Mouse (Mus musculus): Measurements from ENCODE around the gene Zdhhc18. TPM values are rescaled to one million over a fixed set of nuclear protein-coding genes. Genes with fewer than 3 reads are reported as not detected.

Zdhhc18 gene
- polyA plus RNA-seq, 1 experiment: 31.3 TPM

DNA sequence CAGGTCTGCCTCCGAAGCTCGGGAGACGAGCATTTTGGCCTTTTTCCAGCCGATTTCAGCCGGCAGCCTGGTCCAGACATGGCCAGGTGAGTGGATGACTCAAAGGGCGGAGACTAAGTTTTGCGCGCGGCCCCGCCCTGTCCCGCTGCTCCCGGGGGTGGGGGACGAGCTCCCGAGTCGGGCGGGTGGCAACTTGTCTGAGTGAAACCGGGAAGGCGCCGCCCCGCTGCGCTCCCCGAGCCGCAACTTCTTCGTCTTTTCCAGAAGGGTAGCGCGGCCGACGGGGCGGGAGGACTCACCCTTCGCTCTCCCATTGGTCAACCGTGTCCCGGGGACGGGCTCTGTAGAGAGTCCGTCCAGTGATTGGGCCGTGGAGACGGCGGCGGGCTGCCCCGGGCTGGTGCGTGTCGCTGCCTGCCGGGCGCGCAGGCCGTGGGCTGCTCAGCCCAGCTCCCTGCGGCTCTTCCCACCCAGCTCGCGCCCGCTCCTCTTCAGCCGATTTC is 50.3 kb downstream of the Zdhhc18 start:
- peak overlapping the region; percentile 73 for H3K27ac ChIP-seq (ENCODE audit: insufficient read depth, low read length)
- peak overlapping the region; percentile 44 for H3K4me3 ChIP-seq (ENCODE audit: insufficient read depth, low read length)
- TF ChIP-seq POLR2A (IDR thresholded peaks at IDR 0.05; ENCODE audit: low read depth, low read length) (peak; percentile 57), CTCF (IDR thresholded peaks at IDR 0.05; ENCODE audit: borderline replicate concordance, insufficient read depth, low read length) (no peak)

DNA sequence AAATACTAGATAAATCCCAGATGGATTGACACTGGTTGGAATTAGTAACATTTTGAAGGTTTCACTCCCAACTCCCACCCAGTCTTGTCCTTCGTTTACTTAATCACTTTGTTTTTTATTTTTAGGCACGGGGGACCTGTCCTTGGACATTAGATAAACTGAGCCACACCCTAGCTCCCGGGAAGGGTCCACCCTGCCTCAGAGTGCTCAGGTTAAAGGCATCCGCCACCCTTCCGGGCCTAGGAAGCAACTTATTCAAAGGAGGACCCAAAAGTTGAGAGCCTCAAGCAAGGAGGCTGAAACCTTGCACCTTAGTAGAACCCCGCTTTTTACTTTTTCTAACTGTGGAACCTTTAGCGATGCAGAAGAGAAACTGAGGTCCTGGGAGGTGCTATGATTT is 50.8 kb downstream of the Zdhhc18 start:
- Histone ChIP-seq H3K27ac (ENCODE audit: insufficient read depth, low read length) (peak overlapping the region; percentile 73), H3K4me3 (ENCODE audit: insufficient read depth, low read length) (peak overlapping the region; percentile 44), H3K4me1 (ENCODE audit: control insufficient read depth, insufficient read depth, low read length) (peaks cover 7% of the 10 kb centered on the region; the same call in 1 of the 2 replicates)
- no peak for TF ChIP-seq CTCF (IDR thresholded peaks at IDR 0.05; ENCODE audit: borderline replicate concordance, insufficient read depth, low read length)
- TF ChIP-seq POLR2A (IDR thresholded peaks at IDR 0.05; ENCODE audit: low read depth, low read length): no peak

More for the DNA sequence above, 50.3 kb downstream of the Zdhhc18 start:
- H3K4me1 ChIP-seq (ENCODE audit: control insufficient read depth, insufficient read depth, low read length): peaks cover 7% of the 10 kb centered on the region; the same call in 1 of the 2 replicates

DNA sequence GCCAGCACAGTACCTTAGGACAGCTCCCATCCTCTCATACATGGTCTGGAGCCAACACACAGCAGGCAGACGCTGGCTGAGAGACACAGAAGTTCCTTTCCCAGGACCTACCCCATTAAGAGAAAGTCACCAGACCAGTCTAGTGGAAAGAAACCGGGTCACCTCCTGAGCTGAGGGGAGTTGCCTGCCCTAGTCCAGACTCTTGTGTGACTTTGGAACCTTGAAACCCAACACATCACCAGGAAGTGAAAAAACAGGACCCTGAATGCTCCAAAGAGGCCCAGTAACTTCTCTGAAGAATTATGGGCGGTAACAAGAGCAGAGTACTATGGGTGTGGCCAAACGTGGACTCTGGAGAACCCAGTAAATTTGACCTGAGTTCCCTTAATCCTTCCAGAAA is 51.3 kb downstream of the Zdhhc18 start:
- H3K4me1 ChIP-seq (ENCODE audit: control insufficient read depth, insufficient read depth, low read length): peaks cover 7% of the 10 kb centered on the region; the same call in 1 of the 2 replicates
- TF ChIP-seq CTCF (IDR thresholded peaks at IDR 0.05; ENCODE audit: borderline replicate concordance, insufficient read depth, low read length) (no peak), POLR2A (IDR thresholded peaks at IDR 0.05; ENCODE audit: low read depth, low read length) (no peak)
- no peak overlapping the region for H3K27ac ChIP-seq (ENCODE audit: insufficient read depth, low read length)
- H3K4me3 ChIP-seq (ENCODE audit: insufficient read depth, low read length): no peak overlapping the region

DNA sequence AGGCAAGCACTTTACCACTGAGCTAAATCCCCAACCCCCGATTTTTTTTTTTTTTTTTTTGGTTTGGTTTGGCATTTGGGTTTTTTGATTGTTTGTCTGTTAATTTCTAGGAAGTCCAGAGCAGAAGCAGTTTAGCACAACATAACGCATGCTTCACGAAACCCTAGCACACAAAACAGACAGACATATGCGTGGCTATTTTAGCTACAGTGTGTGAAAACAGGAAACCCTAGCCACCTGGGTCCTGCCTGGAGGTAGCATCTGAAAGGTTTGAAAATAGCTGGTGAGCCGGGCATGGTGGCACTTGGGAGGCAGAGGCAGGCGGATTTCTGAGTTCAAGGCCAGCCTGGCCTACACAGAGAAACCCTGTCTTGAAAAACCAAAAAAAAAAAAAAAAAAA is 53.9 kb downstream of the Zdhhc18 start:
- Histone ChIP-seq H3K4me1 (ENCODE audit: control insufficient read depth, insufficient read depth, low read length) (peaks cover 9% of the 10 kb centered on the region), H3K27ac (ENCODE audit: insufficient read depth, low read length) (peak overlapping the region; percentile 86), H3K4me3 (ENCODE audit: insufficient read depth, low read length) (no peak overlapping the region)
- no peak for TF ChIP-seq CTCF (IDR thresholded peaks at IDR 0.05; ENCODE audit: borderline replicate concordance, insufficient read depth, low read length)

DNA sequence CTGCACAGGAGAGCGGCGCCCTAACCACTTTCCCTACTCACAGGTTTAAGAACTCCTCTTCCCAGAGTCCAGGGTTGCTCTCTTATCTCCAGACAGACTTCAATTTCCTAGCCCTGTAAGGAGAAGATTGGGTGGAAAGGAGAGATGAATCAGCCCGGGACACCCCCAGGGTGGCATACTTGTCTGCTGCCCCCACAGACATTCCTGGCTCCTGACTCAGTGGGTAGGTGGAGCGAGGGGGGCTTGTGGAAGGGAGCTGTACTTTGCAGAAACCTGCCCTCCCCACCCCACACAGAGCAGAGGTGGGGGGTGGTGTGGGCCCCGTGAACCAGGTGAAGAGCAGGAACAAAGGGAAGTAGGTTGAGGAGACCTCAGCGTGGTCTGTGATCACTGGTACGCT is 54.4 kb downstream of the Zdhhc18 start:
- Histone ChIP-seq H3K4me3 (ENCODE audit: insufficient read depth, low read length) (no peak overlapping the region), H3K27ac (ENCODE audit: insufficient read depth, low read length) (peak overlapping the region; percentile 86), H3K4me1 (ENCODE audit: control insufficient read depth, insufficient read depth, low read length) (peaks cover 9% of the 10 kb centered on the region)
- TF ChIP-seq CTCF (IDR thresholded peaks at IDR 0.05; ENCODE audit: borderline replicate concordance, insufficient read depth, low read length) (no peak), POLR2A (IDR thresholded peaks at IDR 0.05; ENCODE audit: low read depth, low read length) (no peak)

DNA sequence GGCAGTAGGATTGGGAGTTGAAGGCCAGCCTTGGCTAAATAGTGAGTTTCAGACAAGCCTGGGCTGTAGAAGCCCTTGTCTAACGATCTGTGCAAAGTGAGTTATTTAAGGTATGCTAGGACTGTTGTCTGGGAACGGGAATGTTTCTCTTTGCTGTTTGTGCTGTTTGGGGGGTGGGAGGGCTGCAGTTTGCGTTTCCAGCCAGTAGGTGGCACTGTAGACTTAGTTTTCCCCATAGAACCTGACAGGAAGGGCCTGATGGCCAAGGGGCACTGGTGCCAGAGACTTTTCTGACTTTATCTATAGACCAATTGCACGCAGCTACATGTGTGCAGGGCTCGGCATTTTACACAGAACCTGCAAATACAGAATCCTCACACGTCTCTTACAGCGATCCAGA is 57.4 kb downstream of the Zdhhc18 start:
- TF ChIP-seq CTCF (IDR thresholded peaks at IDR 0.05; ENCODE audit: borderline replicate concordance, insufficient read depth, low read length) (peak; percentile 89), POLR2A (IDR thresholded peaks at IDR 0.05; ENCODE audit: low read depth, low read length) (no peak)
- H3K27ac ChIP-seq (ENCODE audit: insufficient read depth, low read length): no peak overlapping the region
- H3K4me3 ChIP-seq (ENCODE audit: insufficient read depth, low read length): no peak overlapping the region
- H3K4me1 ChIP-seq (ENCODE audit: control insufficient read depth, insufficient read depth, low read length): peaks cover 2% of the 10 kb centered on the region; the same call in 1 of the 2 replicates

DNA sequence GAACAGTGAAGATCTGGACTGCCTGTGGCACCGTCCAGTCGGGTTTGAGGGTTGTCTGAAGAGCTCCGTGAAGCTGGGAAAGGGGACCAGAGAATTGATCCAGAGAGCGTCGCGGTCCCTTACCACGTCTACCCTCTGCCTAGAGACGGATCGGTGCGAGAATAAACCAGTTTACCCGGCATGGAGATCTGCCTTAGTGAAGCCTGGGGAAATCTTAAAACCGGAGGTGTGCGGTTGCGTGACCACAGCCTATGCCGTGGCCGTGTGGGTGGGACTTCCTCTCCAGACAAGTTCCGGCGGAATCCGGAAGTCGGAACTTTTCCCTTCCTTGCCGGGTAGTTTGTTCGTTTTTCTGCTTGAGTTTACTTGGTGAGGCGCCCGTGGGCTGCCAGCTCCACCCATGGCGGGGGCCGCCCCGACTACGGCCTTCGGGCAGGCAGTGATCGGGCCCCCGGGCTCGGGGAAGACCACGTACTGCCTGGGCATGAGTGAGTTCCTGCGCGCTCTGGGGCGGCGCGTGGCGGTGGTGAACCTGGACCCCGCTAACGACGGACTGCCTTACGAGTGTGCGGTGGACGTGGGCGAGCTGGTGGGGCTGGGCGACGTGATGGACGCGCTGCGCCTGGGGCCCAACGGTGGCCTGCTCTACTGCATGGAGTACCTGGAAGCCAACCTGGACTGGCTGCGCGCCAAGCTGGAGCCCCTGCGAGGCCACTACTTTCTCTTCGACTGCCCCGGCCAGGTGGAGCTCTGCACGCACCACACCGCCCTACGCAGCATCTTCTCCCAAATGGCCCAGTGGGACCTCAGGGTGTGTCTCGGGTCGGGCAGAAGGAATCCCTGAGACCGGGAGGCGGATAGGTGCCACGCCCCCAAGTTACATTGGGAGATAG is 65.6 kb downstream of the Zdhhc18 start, which contains the start of gene Gpn2:
Gpn2 (plus strand) TSS at position 304 of the 893 bp plus-strand sequence.
- TF ChIP-seq POLR2A (IDR thresholded peaks at IDR 0.05; ENCODE audit: low read depth, low read length) (peak; percentile 92), CTCF (IDR thresholded peaks at IDR 0.05; ENCODE audit: borderline replicate concordance, insufficient read depth, low read length) (no peak)
- Histone ChIP-seq H3K4me1 (ENCODE audit: control insufficient read depth, insufficient read depth, low read length) (no peaks in the 10 kb centered on the region; the same call in 1 of the 2 replicates), H3K4me3 (ENCODE audit: insufficient read depth, low read length) (peak within 1 kb of the TSS; percentile 63), H3K27ac (ENCODE audit: insufficient read depth, low read length) (peak within 1 kb of the TSS; percentile 62)

DNA sequence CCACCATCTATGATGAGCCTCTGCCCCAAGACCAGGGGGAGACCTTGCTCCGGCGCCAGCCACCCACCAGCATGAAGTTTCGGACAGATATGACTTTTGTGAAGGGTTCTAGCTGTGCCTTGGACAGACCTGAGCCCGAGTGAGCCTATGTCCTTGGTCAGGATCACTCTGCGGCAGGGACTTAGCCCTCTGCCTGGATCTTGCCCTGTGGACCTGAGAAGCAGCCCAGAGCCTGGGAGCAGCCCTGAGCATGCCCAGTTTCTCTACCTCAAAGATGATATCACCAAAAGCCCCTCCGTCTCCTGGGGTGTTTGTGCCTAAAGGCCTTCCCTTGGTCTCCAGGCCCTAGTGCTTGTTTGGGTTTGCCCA is 66.3 kb downstream of the Zdhhc18 start:
- peak overlapping the region; percentile 63 for H3K4me3 ChIP-seq (ENCODE audit: insufficient read depth, low read length)
- TF ChIP-seq POLR2A (IDR thresholded peaks at IDR 0.05; ENCODE audit: low read depth, low read length) (no peak), CTCF (IDR thresholded peaks at IDR 0.05; ENCODE audit: borderline replicate concordance, insufficient read depth, low read length) (no peak)
- H3K4me1 ChIP-seq (ENCODE audit: control insufficient read depth, insufficient read depth, low read length): no peaks in the 10 kb centered on the region; the same call in 1 of the 2 replicates
- H3K27ac ChIP-seq (ENCODE audit: insufficient read depth, low read length): peak overlapping the region; percentile 62

DNA sequence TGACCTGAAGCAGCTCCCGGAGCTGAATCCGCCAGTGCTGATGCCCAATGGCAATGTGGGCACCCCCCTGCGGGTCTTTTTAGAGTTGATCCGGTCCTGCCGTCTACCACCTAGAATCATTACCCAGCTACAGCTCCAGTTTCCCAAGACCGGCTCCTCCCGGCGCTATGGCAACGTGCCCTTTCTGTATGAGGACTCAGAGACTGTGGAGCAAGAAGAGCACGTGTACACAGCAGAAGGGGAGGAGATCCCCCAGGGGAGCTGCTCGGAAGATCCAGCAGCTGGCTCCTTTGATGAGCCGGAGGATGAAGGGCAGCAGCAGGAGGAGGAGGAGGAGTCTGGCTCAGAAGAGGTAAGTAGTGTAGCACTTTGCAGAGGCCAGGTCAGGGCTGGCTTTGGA is 72.0 kb downstream of the Zdhhc18 start:
- Histone ChIP-seq H3K27ac (ENCODE audit: insufficient read depth, low read length) (no peak overlapping the region), H3K4me3 (ENCODE audit: insufficient read depth, low read length) (no peak overlapping the region), H3K4me1 (ENCODE audit: control insufficient read depth, insufficient read depth, low read length) (no peaks in the 10 kb centered on the region)
- TF ChIP-seq POLR2A (IDR thresholded peaks at IDR 0.05; ENCODE audit: low read depth, low read length) (no peak), CTCF (IDR thresholded peaks at IDR 0.05; ENCODE audit: borderline replicate concordance, insufficient read depth, low read length) (no peak)

DNA sequence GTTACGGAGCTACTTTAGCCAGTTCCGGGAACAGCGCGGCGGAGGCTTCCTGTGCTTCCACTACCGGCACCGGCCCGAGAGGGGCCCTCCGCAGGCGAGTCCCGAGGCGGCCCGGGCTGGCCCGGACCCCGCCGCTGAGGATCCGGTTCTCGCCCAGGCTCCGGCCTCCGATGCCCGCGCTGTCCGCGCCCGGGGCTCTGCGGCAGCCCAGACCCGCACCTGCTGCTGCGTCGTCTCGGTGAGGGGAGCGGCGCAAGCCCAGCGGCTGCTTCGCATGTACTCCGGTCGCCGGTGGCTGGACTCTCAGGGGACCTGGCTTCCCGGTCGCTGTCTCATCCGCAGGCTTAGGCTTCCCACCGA is 75.1 kb downstream of the Zdhhc18 start:
- Histone ChIP-seq H3K27ac (ENCODE audit: insufficient read depth, low read length) (no peak overlapping the region), H3K4me1 (ENCODE audit: control insufficient read depth, insufficient read depth, low read length) (0 out of 2 replicates have a peak, but pooled peaks cover 3% of the 10 kb centered on the region), H3K4me3 (ENCODE audit: insufficient read depth, low read length) (peak overlapping the region; percentile 54)
- TF ChIP-seq CTCF (IDR thresholded peaks at IDR 0.05; ENCODE audit: borderline replicate concordance, insufficient read depth, low read length): no peak
- TF ChIP-seq POLR2A (IDR thresholded peaks at IDR 0.05; ENCODE audit: low read depth, low read length): no peak
